Mouse (Mus musculus) G1E (cell line): ENCODE measurements at regions not wholly inside any gene's neighbourhood (a gene's known extent, or its start where the extent isn't known, plus 50 kb on each side); places are given as distances from the start of the nearest gene placed in this dataset.

ENCODE experiments used
- ATAC-seq: 2 replicates; pipeline ENCODE4 v1.8.0; 2016; ENCODE audit warnings: mild to moderate bottlenecking; ENCODE audit not compliant: insufficient number of reproducible peaks, poor library complexity, low FRiP score, severe bottlenecking; ENCODE audit errors: extremely low read depth
- DNase-seq: peaks from one replicate; pipeline ENCODE4 v3.0.0; 2012; ENCODE audit warnings: low spot score
- H3K27me3 ChIP-seq: 2 replicates; pipeline ENCODE4 v1.6.1; 2012; ENCODE audit warnings: mild to moderate bottlenecking, low read length, inconsistent platforms; ENCODE audit not compliant: insufficient read depth
- H3K36me3 ChIP-seq: replicated peaks from 2 replicates; pipeline ENCODE3; 2012; ENCODE audit warnings: mild to moderate bottlenecking, inconsistent platforms
- H3K4me1 ChIP-seq: 2 replicates; pipeline ENCODE4 v1.6.1; 2012; ENCODE audit warnings: low read depth, low read length, inconsistent platforms, mixed read lengths; ENCODE audit not compliant: insufficient read depth
- H3K4me3 ChIP-seq: 2 replicates; pipeline ENCODE4 v1.5.1; 2012; ENCODE audit warnings: low read depth, mild to moderate bottlenecking, inconsistent platforms, low read length, moderate library complexity, mixed read lengths
- H3K9me3 ChIP-seq: replicated peaks from 2 replicates; pipeline ENCODE4 v1.6.1; 2012; ENCODE audit warnings: inconsistent platforms
- CTCF ChIP-seq: IDR thresholded peaks from 2 replicates; pipeline ENCODE4 v1.5.1; 2012; ENCODE audit warnings: low read depth, low read length, inconsistent platforms, mixed read lengths
- GATA1 ChIP-seq: IDR thresholded peaks from 2 replicates; pipeline ENCODE4 v1.6.1; 2012; ENCODE audit warnings: borderline replicate concordance, low read length, inconsistent platforms, mixed read lengths
- GATA2 ChIP-seq: IDR thresholded peaks from 2 replicates; pipeline ENCODE4 v1.6.1; 2012; ENCODE audit warnings: low read depth, low read length, inconsistent platforms, borderline replicate concordance
- POLR2AphosphoS5 ChIP-seq: IDR thresholded peaks from 2 replicates; pipeline ENCODE4 v1.6.1; 2012; ENCODE audit warnings: low read depth, low read length, inconsistent platforms; ENCODE audit not compliant: insufficient replicate concordance
- TAL1 ChIP-seq: conservative IDR thresholded peaks from 2 replicates; pipeline ENCODE4 v1.6.1; 2012; ENCODE audit warnings: low read depth, low read length, inconsistent platforms, mixed read lengths

DNA sequence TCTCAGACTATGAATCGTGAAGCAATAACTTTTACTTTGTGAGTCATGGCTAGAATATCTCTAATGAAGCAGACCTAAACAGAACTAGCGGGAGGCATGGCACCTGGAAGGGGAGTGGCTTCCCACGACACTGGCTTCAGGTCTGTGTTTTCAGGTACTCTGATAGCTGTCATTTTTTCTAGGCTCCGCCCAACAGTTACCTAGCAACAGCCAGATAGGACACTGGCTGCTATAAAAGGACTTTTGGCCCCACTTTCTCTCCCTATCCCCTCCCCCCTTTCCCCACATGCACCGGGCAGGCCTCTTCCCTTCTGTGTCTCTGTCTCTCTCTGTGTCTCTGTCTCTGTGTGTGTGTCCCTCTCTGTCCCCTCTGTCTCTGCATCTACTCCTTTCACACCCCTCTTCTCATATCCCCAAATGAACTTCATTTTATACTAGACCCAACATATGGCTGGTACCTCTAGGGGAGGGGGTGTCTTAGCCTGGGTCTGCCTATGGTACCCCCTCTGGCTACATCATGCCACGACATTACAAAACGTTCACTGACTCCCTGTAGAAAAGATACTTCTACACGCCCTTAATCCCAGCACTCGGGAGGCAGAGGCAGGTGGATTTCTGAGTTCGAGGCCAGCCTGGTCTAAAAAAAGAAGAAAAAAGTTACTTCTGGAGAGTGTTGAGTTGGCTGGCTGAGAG, 132.3 kb downstream of the Pja2 start:
- no peaks in the 10 kb centered on the region; the same call in 1 of the 2 replicates for H3K27me3 ChIP-seq
- H3K9me3 ChIP-seq = peaks cover 4% of the 10 kb centered on the region
- ATAC-seq (no peak), DNase-seq (no peak)
- no peaks in the 10 kb centered on the region for H3K36me3 ChIP-seq
- TF ChIP-seq TAL1 (no peak), GATA1 (no peak), POLR2AphosphoS5 (no peak), CTCF (no peak), GATA2 (no peak)
- H3K4me1 ChIP-seq = no peaks in the 10 kb centered on the region
- no peak overlapping the region for H3K4me3 ChIP-seq

DNA sequence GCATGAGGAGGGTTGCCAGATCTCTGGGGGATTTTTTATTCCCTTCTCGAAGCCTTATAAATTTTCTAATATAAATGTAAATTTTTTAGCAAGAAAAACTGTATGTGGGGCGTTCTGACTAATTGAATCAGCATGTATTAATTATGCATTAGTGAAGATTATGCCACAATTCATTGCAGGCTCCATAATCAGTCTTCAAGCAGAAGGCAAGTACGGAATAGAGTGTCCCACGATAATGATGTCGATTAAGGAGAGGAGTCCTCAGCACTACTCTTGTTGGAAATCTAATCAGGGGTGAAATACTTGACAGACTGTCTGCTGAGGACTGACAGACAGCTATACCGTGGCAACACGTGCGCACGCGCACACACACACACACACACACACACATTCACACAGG, 135.3 kb downstream of the Pja2 start:
- peaks cover 3% of the 10 kb centered on the region; the same call in 1 of the 2 replicates for H3K27me3 ChIP-seq
- H3K9me3 ChIP-seq = peaks cover 7% of the 10 kb centered on the region
- no peak for TF ChIP-seq TAL1
- TF ChIP-seq POLR2AphosphoS5 = no peak
- no peak for TF ChIP-seq GATA1
- no peak for TF ChIP-seq GATA2
- TF ChIP-seq CTCF = no peak
- H3K4me3 ChIP-seq = peak overlapping the region; percentile 38; the same call in 1 of the 2 replicates
- H3K4me1 ChIP-seq = no peaks in the 10 kb centered on the region
- no peak for ATAC-seq
- no peaks in the 10 kb centered on the region for H3K36me3 ChIP-seq
- DNase-seq = no peak

- DNase-seq (no peak), ATAC-seq (no peak)
Observed at GRCm38 (mm10) chr17:64193055-64193454, 138.7 kb downstream of the Pja2 start.

More at GRCm38 (mm10) chr17:64193055-64193454, 138.7 kb downstream of the Pja2 start:
- no peak for TF ChIP-seq CTCF
- no peak for TF ChIP-seq POLR2AphosphoS5
- no peak for TF ChIP-seq TAL1
- TF ChIP-seq GATA2 = no peak
- no peak for TF ChIP-seq GATA1
- no peaks in the 10 kb centered on the region for H3K36me3 ChIP-seq
- no peaks in the 10 kb centered on the region for H3K4me1 ChIP-seq
- H3K4me3 ChIP-seq = no peak overlapping the region
- H3K9me3 ChIP-seq = peaks cover 7% of the 10 kb centered on the region
- H3K27me3 ChIP-seq = peaks cover 3% of the 10 kb centered on the region; the same call in 1 of the 2 replicates
